Mouse (Mus musculus) heart, postnatal 14 days (tissue): Measurements from ENCODE around the gene Manf. TPM values are rescaled to one million over a fixed set of nuclear protein-coding genes. Genes with fewer than 3 reads are reported as not detected.
A peak's percentile ranks its signal among the peaks of the same experiment; 100 is the strongest.

ENCODE experiments used
- DNase-seq, 2 experiments: peaks; one replicate each; pipeline ENCODE4 v3.0.0; 2021 to 2022
- intact Hi-C: fragments of 180-260 bp; cut with DNase I; formaldehyde crosslinking; loops from one replicate; pipeline ENCODE4 v1.15.1; 2025
- total RNA-seq, 2 experiments: library from RNA; stranded (reverse); gene quantifications; 2 replicates each; pipeline ENCODE4 v1.2.3; 2021

Gene Manf
- total RNA-seq, 2 experiments from 2014 or later = 70.5 to 106 TPM

GRCm38 (mm10) chr9:106806503-106806902 is 85.3 kb downstream of the Manf start:
- intact Hi-C loops = no loop called here
- no peak for DNase-seq

- DNase-seq = no peak
- intact Hi-C loops = no loop called here
These were observed 100.9 kb downstream of the Manf start for GRCm38 (mm10) chr9:106790831-106791230.

GRCm38 (mm10) chr9:106789363-106789762 is 102.4 kb downstream of the Manf start:
- no peak for DNase-seq
- intact Hi-C loops = no loop called here

- intact Hi-C loops = no loop called here
- peak; percentile 91 to 93 for DNase-seq
These were observed 102.9 kb downstream of the Manf start, which contains the start of gene Rad54l2 for GRCm38 (mm10) chr9:106788812-106789321. Gene Rad54l2 (minus strand): TSS chr9:106789194.

Other genes with a start within 250 kb of the Manf start
- gene Grm2, start 235.9 kb downstream of the Manf start, total RNA-seq = not detected
- gene Tex264, start 206.1 kb downstream of the Manf start, total RNA-seq = 10 to 100 TPM; 35.1 to 39.4 TPM
- gene Rad54l2, start 102.8 kb downstream of the Manf start, total RNA-seq = 10 to 100 TPM; 11.7 to 11.8 TPM
- 10 to 100 TPM; 21.9 to 23.0 TPM for gene Dcaf1, start 70.1 kb downstream of the Manf start, total RNA-seq
- gene Rbm15b, start 4.6 kb downstream of the Manf start, total RNA-seq = 10 to 100 TPM; 14.3 to 16.3 TPM